Mouse (Mus musculus) testis, adult 2 months (tissue): Measurements from ENCODE around the gene Mtus2.

Experiments
- CTCF ChIP-seq: fragments of 200-500 bp; IDR thresholded peaks from 2 replicates; pipeline ENCODE4 v1.5.1; 2012; ENCODE audit warnings: low read depth, mild to moderate bottlenecking, inconsistent platforms, low read length, moderate library complexity; ENCODE audit not compliant: control insufficient read depth, insufficient read depth, insufficient replicate concordance
- POLR2A ChIP-seq: fragments of 200-500 bp; IDR thresholded peaks from 2 replicates; pipeline ENCODE4 v1.6.1; 2012; ENCODE audit warnings: low read depth, mild to moderate bottlenecking, inconsistent platforms, low read length, moderate library complexity; ENCODE audit not compliant: control insufficient read depth

- TF ChIP-seq POLR2A = no peak
- TF ChIP-seq CTCF = no peak
Measured at GRCm38 (mm10) chr5:148053609-148053990, 96.5 kb downstream of the Mtus2 start.
